Mouse (Mus musculus): ENCODE measurements around the gene Madd.
"Not testable (repeated sequence)": the region's sequence is repeated elsewhere in the genome, so short reads cannot be mapped to it uniquely, and the experiment has no call there.

The Madd gene

GRCm38 (mm10) chr2:91121011-91121410 lies 62.6 kb downstream of the Madd start:
- DNase-seq: no peak

DNA sequence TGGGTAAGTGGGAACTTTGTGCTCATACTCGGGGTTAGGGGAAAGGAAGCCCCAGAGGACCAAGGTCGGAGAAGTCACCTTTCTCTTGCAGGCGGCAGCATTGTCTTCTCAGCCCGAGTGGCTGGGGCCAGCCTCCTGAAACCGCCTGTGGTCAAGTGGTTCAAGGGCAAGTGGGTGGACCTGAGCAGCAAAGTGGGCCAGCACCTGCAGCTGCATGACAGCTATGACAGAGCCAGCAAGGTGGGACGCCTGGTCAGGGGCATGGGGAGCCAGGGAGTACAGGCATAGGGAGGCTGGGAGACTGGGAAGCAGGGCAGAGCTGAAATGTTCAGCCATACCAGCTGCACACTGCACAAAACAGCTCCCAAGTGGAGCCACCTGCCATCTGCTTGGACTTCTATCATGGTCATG lies 63.4 kb downstream of the Madd start:
- peak; percentile 50 to 61 for DNase-seq

DNA sequence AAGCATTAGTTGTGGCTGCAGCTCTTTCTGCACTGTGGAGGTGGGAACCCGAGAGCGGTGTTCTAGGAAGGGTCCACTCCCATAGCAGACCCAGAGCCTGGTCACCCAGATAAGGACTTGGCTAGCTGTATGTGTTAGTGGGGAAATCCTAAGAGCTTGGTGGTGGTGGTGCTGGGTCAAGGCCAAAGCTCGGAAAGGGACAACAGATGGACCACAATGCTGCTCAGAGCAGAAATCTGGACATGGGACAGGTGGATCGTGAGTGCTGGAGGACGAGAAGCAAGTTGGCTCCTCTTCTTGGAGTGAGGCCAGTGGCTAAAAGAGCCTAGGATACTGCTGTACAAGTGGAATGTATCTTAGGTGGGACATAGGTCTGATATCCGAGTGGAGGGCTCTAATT lies 64.1 kb downstream of the Madd start:
- DNase-seq: peak; percentile 95 to 96

DNA sequence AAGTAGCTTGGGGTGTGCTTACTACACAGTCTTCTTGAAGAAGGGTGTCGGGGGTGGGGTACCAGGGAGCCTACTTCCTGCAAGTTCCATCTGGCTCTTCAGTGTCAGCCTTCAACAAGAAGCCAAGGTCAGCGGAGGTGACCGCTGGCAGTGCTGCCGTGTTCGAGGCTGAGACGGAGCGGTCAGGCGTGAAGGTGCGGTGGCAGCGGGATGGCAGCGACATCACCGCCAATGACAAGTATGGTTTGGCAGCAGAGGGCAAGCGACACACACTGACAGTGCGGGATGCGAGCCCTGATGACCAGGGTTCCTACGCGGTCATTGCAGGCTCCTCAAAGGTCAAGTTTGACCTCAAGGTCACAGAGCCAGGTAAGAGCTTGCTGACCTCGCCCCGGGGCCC lies 64.6 kb downstream of the Madd start:
- DNase-seq: peak; percentile 83

GRCm38 (mm10) chr2:91118647-91119046 lies 65.0 kb downstream of the Madd start:
- DNase-seq: no peak

GRCm38 (mm10) chr2:91117585-91118275 lies 65.9 kb downstream of the Madd start, which contains the start of gene Mybpc3:
Gene Mybpc3, plus strand, starts transcription at chr2:91118144.
- DNase-seq: no peak

- no peak for DNase-seq
Observed at GRCm38 (mm10) chr2:91116842-91117241, 66.8 kb downstream of the Madd start.

GRCm38 (mm10) chr2:91115578-91115970 lies 68.1 kb downstream of the Madd start:
- no peak for DNase-seq

GRCm38 (mm10) chr2:91114781-91115577 lies 68.7 kb downstream of the Madd start:
- peak; percentile 99 to 100 for DNase-seq

DNA sequence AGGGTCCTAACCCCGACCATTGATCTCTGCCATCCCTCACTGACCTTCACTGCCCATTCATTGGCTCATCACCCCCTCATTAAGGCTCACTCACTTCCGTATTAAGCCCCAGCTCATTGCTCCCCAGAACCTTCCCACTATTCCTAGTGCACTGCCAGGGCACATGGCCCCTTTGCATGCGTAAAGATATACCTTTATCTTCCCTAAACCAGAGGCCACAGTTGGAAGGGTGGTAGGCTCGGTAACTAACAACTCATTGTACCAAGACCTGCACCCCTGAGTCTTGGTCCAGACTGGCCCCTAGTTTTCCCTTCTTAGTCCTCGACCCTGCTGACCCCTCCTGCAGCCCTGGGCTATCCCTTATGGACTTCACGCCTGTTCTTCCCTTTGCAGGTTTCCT lies 69.8 kb downstream of the Madd start:
- no peak for DNase-seq

DNA sequence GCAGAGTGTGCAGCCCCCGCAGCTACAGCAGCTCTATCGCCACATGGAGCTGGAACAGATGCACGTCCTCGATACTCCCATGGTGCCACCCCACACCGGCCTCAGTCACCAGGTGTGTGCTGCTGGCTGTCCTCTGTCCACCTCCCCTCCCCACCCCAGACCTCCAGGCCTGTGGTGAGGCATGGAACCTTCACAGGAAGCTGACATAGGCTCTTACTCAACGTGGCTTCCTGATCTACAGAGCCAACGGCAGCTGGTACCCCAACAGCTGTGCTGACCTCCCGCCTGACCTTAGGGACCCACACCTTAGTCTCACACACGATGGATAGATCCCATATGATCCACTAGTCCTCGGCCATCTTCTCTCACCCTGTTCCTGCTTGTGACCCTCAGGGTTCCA lies 70.3 kb downstream of the Madd start:
- DNase-seq: no peak

DNA sequence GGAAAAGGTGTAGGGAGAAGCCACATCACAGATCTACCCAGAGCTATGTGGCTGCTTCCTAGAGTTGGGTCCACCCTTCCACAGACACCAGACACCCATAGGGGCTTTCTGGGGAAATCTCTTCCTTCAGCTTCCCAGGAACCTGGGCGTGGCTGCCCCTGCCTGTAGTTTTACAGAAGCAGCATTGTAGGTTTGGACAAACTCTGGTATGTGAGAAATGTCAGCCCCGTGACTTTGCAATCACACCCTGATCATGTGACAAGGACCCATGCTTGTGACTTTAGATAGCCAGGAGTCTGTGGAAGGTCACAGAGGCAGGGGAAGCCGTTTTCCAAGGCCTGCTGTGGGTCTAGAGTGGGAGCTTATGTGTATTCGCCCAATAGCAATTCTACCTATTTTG lies 71.1 kb downstream of the Madd start:
- DNase-seq: no peak

GRCm38 (mm10) chr2:91111832-91112231 lies 71.8 kb downstream of the Madd start:
- not testable (repeated sequence) for DNase-seq

DNA sequence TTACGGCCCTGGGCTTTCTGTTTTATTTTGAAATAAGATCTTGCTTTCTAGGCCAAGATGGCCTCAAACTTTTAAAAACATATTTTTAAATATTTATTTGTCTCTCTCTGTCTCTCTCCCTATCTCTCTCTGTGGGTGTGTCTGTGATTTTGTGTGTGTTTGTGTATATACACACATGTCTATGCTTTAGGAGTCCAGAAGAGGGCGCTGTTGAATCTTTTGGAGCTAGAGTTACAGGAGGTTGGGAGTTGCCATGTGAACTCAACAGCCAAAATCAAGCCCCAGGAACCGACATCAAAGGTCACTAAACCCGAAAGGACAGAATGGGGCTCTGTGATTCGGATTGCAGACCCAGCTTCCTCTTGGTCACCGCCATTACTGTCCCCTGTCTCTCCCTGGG lies 73.2 kb downstream of the Madd start:
- no peak for DNase-seq

- no peak for DNase-seq
Observed at GRCm38 (mm10) chr2:91109807-91110385, 73.7 kb downstream of the Madd start.

DNA sequence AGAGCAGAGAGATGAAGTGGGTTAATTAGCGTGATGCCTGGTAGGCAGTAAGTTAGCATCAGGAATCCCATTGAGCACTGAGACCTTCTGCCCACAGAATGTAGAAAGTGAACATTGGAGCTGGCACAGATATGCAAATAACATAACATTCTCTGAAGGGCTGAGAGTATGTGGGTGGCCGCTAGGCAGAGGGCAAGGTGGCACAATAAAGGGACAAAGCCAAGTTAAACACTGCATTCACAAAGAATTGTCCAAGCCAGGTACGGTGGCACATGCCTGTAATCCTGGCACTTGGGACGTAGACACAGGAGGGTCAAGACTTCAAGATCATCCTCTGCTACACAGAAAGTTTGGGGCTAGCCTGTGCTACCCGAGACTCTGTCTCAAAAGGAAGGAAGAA lies 74.4 kb downstream of the Madd start:
- no peak for DNase-seq

DNA sequence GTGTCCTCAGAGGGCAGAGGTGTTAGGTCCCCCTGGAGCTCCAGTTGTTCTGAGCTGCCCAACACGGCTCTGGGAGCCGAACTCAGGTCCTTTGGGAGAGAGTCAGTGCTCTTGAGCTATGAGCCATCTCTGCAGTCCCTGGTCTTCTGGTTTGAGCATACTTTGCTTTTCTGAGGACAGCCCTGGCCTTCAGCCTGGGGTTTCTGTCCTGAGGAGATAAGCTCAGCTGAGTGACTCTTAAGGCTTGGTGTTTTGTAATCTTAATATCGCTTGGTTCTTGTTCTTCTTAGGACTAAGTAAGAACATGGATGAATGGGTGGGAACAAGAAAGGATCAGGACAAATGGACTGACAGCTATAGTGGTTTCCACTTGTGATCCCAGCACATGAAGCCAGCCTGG lies 75.5 kb downstream of the Madd start:
- DNase-seq: no peak

GRCm38 (mm10) chr2:91101124-91101740 lies 82.4 kb downstream of the Madd start:
- peak; percentile 93 to 95 for DNase-seq

GRCm38 (mm10) chr2:91098156-91098555 lies 85.5 kb downstream of the Madd start:
- no peak for DNase-seq

DNA sequence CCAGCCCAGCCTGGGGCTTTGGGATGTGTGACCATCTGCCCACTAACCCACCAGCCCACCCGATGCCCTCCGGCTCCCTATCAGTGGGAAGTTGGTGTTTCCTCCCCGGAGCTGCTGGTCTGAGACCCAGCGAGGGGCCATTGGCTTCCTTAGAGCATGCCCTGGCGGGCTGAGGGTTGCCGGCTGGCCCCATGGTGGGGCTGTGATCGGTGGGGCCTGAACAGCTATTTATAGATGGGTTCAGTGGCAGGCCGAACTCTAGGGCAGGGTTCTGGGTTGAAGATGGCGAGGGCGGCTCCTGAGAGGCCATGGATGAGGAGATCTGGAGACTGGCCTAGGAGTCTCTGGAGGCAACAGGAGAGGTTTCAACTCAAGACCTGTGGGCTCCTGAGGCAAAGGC lies 86.6 kb downstream of the Madd start:
- DNase-seq: no peak

GRCm38 (mm10) chr2:91096524-91096923 lies 87.1 kb downstream of the Madd start:
- DNase-seq: no peak

- DNase-seq: no peak
Observed at GRCm38 (mm10) chr2:91090827-91091226, 92.8 kb downstream of the Madd start.

- no peak for DNase-seq
Observed at GRCm38 (mm10) chr2:91090208-91090607, 93.4 kb downstream of the Madd start.

- DNase-seq: no peak
Observed at GRCm38 (mm10) chr2:91088987-91089386, 94.7 kb downstream of the Madd start.

Measured in cerebellum, postnatal 36 days (tissue).